ENCODE assay signal across 8 mouse cellular contexts in genomic region chr11:86545556-86545955, GRCm38 (mm10). TPM values are rescaled to one million over a fixed set of nuclear protein-coding genes. Genes with fewer than 3 reads are reported as not detected.
DNase-seq lines count a peak whose midpoint lies in the region; ATAC-seq and TF ChIP-seq lines count a peak whose summit lies in the region.

No protein-coding gene starts in this region.

- peak overlapping the region; percentile 96 for H3K4me3 ChIP-seq in gastrocnemius, adult 2 months
- peak overlapping the region; percentile 97 for H3K4me3 ChIP-seq in C2C12 (ENCODE audit: insufficient read depth, poor library complexity, severe bottlenecking)
- H3K4me3 ChIP-seq in forebrain, embryonic 14.5 days (ENCODE audit: low read depth, low read length), result peak overlapping the region; percentile 96
- H3K4me3 ChIP-seq in liver, embryonic 12.5 days, result peak overlapping the region; percentile 94

- H3K9ac ChIP-seq in forebrain, embryonic 14.5 days (ENCODE audit: low read length), result peak overlapping the region; percentile 37; the same call in 1 of the 2 replicates
- peak overlapping the region; percentile 98 for H3K9ac ChIP-seq in liver, embryonic 12.5 days

- H3K79me2 ChIP-seq in C2C12 (ENCODE audit: control insufficient read depth, insufficient read depth), result peaks cover 55% of the 10 kb centered on the region

- H3K36me3 ChIP-seq in C2C12 (ENCODE audit: control insufficient read depth, insufficient read depth), result peaks cover 23% of the 10 kb centered on the region
- no peaks in the 10 kb centered on the region for H3K36me3 ChIP-seq in forebrain, embryonic 14.5 days (ENCODE audit: control insufficient read depth, insufficient read depth, low read length)
- peaks cover 29% of the 10 kb centered on the region for H3K36me3 ChIP-seq in liver, embryonic 12.5 days

- WGBS in forebrain, embryonic 14.5 days, result 80% methylated on average over 8 of the region's 8 CpGs
- 62% methylated on average over 8 of the region's 8 CpGs for WGBS in liver, embryonic 12.5 days (ENCODE audit: insufficient replicate concordance)

- H3K9me3 ChIP-seq in forebrain, embryonic 14.5 days (replicated peaks; ENCODE audit: control insufficient read depth, low read length), result no peaks in the 10 kb centered on the region
- no peaks in the 10 kb centered on the region for H3K9me3 ChIP-seq in liver, embryonic 12.5 days (replicated peaks)

- H3K4me1 ChIP-seq in forebrain, embryonic 14.5 days (ENCODE audit: control insufficient read depth, insufficient read depth, low read length), result peaks cover 8% of the 10 kb centered on the region; the same call in 1 of the 2 replicates
- H3K4me1 ChIP-seq in liver, embryonic 12.5 days, result peaks cover 41% of the 10 kb centered on the region

- ATAC-seq in forebrain, embryonic 14.5 days, result no peak
- no peak for ATAC-seq in liver, embryonic 12.5 days

- intact Hi-C loops in gastrocnemius, adult 2 months (cut with DNase I), result no loop called here
- intact Hi-C loops in left cerebral cortex, postnatal 25 days (cut with DNase I), result no loop called here

- TF ChIP-seq CTCF in gastrocnemius, adult 2 months (IDR thresholded peaks at IDR 0.05), result no peak
- no peak for TF ChIP-seq CTCF in C2C12 (IDR thresholded peaks at IDR 0.05; ENCODE audit: control insufficient read depth, insufficient read depth, insufficient read length)

- H3ac ChIP-seq in C2C12 (ENCODE audit: control insufficient read depth, insufficient read length, low read depth), result peak overlapping the region; percentile 76

- DNase-seq in gastrocnemius, adult 2 months, result no peak
- no peak for DNase-seq in gastrocnemius, adult 18-20 months (ENCODE audit: low spot score)
- no peak for DNase-seq in forebrain, embryonic 14.5 days (ENCODE audit: low spot score)
- no peak for DNase-seq in frontal cortex, adult 2 months (ENCODE audit: extremely low spot score in 1 of 2, low spot score in 1 of 2)
- DNase-seq in left cerebral cortex, postnatal 25 days (ENCODE audit: low spot score in 2 of 2), result no peak
- DNase-seq in layer of hippocampus, postnatal 36 days, result no peak

- H3K79me3 ChIP-seq in C2C12 (ENCODE audit: low read depth), result peaks cover 41% of the 10 kb centered on the region

- H3K27ac ChIP-seq in gastrocnemius, adult 2 months, result peak overlapping the region; percentile 94
- no peak overlapping the region for H3K27ac ChIP-seq in forebrain, embryonic 14.5 days (ENCODE audit: low read depth, low read length)
- peak overlapping the region; percentile 88 for H3K27ac ChIP-seq in liver, embryonic 12.5 days

- peak overlapping the region; percentile 83 for H3K4me2 ChIP-seq in forebrain, embryonic 14.5 days (ENCODE audit: low read length)
- peak overlapping the region; percentile 73 for H3K4me2 ChIP-seq in liver, embryonic 12.5 days

- H3K27me3 ChIP-seq in C2C12 (ENCODE audit: control insufficient read depth, insufficient read depth, insufficient read length), result no peaks in the 10 kb centered on the region
- no peaks in the 10 kb centered on the region for H3K27me3 ChIP-seq in forebrain, embryonic 14.5 days (replicated peaks; ENCODE audit: control insufficient read depth, insufficient read depth, low read length)
- H3K27me3 ChIP-seq in liver, embryonic 12.5 days (replicated peaks), result no peaks in the 10 kb centered on the region

TF ChIP-seq in C2C12, 6 proteins besides CTCF, POLR2A, EP300 and RAD21:
- TF ChIP-seq MAX (IDR thresholded peaks at IDR 0.05) (no peak), MYOG (IDR thresholded peaks at IDR 0.05; ENCODE audit: control insufficient read depth, extremely low read depth, insufficient read length) (no peak), USF1 (IDR thresholded peaks at IDR 0.05; ENCODE audit: low read depth) (no peak), FOSL1 (IDR thresholded peaks at IDR 0.05; ENCODE audit: insufficient read depth, low read length, poor library complexity, severe bottlenecking) (no peak), CEBPB (IDR thresholded peaks at IDR 0.05; ENCODE audit: low read depth) (no peak), MYOD1 (IDR thresholded peaks at IDR 0.05; ENCODE audit: control insufficient read depth, insufficient read length, low read depth) (no peak)

RNA-seq across cellular contexts. Expression of gene Tubd1, which starts 0.8 kb away (rescaled TPM):
- total RNA-seq in gastrocnemius, adult 2 months (2021), result 1 to 10 TPM; 6.9 to 8.5 TPM
- total RNA-seq in gastrocnemius, adult 18-20 months (2021), result 1 to 10 TPM; 6.8 to 7.0 TPM
- polyA plus RNA-seq in C2C12 (2012; fragmentation: generic; extraction: Trizol), result 6.1 TPM
- polyA plus RNA-seq in forebrain, embryonic 14.5 days (2014; fragmentation: Nextera tagmentation; extraction: Ambion mirVana), result 10.0 and 11.0 TPM in 2 replicates
- 13.7 and 14.8 TPM in 2 replicates for polyA plus RNA-seq in liver, embryonic 12.5 days (2016; fragmentation: Nextera tagmentation; extraction: Ambion mirVana)
- 5.6 and 6.7 TPM in 2 replicates for polyA plus RNA-seq in frontal cortex, adult 2 months (2012; rRNA removed)
- total RNA-seq in left cerebral cortex, postnatal 25 days (2021), result 1 to 10 TPM; 5.3 to 6.8 TPM
- total RNA-seq in layer of hippocampus, postnatal 36 days (2021), result 1 to 10 TPM; 7.0 to 8.8 TPM

RNA-seq across cellular contexts. Expression of gene Rps6kb1, which starts 1.0 kb away (rescaled TPM):
- 10 to 100 TPM; 21.1 to 22.3 TPM for total RNA-seq in gastrocnemius, adult 2 months (2021)
- 10 to 100 TPM; 19.6 to 20.1 TPM for total RNA-seq in gastrocnemius, adult 18-20 months (2021)
- polyA plus RNA-seq in C2C12 (2012; fragmentation: generic; extraction: Trizol), result 9.8 TPM
- polyA plus RNA-seq in forebrain, embryonic 14.5 days (2014; fragmentation: Nextera tagmentation; extraction: Ambion mirVana), result 41.8 and 42.1 TPM in 2 replicates
- 35.9 and 40.6 TPM in 2 replicates for polyA plus RNA-seq in liver, embryonic 12.5 days (2016; fragmentation: Nextera tagmentation; extraction: Ambion mirVana)
- polyA plus RNA-seq in frontal cortex, adult 2 months (2012; rRNA removed), result 27.7 and 29.3 TPM in 2 replicates
- total RNA-seq in left cerebral cortex, postnatal 25 days (2021), result 10 to 100 TPM; 34.1 to 38.1 TPM
- total RNA-seq in layer of hippocampus, postnatal 36 days (2021), result 10 to 100 TPM; 38.5 to 41.6 TPM
